Mouse (Mus musculus) MEL (cell line): ENCODE data around the gene Arhgap5. TPM values are rescaled to one million over a fixed set of nuclear protein-coding genes. Genes with fewer than 3 reads are reported as not detected.
A peak's percentile ranks its signal among the peaks of the same experiment; 100 is the strongest.

Experiments used
- DNase-seq: peaks from one replicate; pipeline ENCODE4 v3.0.0; 2011; ENCODE audit warnings: low read depth, low spot score
- H3K27ac ChIP-seq: 2 replicates; pipeline ENCODE4 v1.5.1; 2012; ENCODE audit warnings: low read depth, mild to moderate bottlenecking, control low read depth, low read length, moderate library complexity; ENCODE audit not compliant: control insufficient read depth
- H3K27me3 ChIP-seq, 2 experiments: fragments of 150-350 bp in 1 of 2; sonication (generic) in 1 of 2; 2 replicates each; pipeline ENCODE4 v1.6.1; 2012; ENCODE audit warnings: low read length in 2 of 2, mild to moderate bottlenecking in 2 of 2, improper control_type of control experiment in 1 of 2, moderate library complexity in 1 of 2; ENCODE audit not compliant: insufficient read depth in 2 of 2, control insufficient read depth in 1 of 2
- H3K36me3 ChIP-seq, 2 experiments: 2 replicates each; pipeline ENCODE4 v1.6.1; 2012 to 2014; ENCODE audit warnings: low read length in 2 of 2, improper control_type of control experiment in 1 of 2, inconsistent platforms in 1 of 2, mild to moderate bottlenecking in 1 of 2; ENCODE audit not compliant: insufficient read depth in 2 of 2, control insufficient read depth in 1 of 2
- H3K4me1 ChIP-seq, 2 experiments: fragments of 150-350 bp in 1 of 2; sonication (generic) in 1 of 2; 2 replicates each; pipeline ENCODE4 v1.6.1; 2012; ENCODE audit warnings: low read length in 2 of 2, improper control_type of control experiment in 1 of 2, mild to moderate bottlenecking in 1 of 2; ENCODE audit not compliant: insufficient read depth in 2 of 2, control insufficient read depth in 1 of 2
- H3K4me3 ChIP-seq, 2 experiments: fragments of 150-350 bp in 1 of 2; sonication (generic) in 1 of 2; 2 replicates each; pipeline ENCODE4 v1.5.1; 2012; ENCODE audit warnings: low read depth in 2 of 2, low read length in 2 of 2, mild to moderate bottlenecking in 2 of 2, moderate library complexity in 2 of 2, control low read depth in 1 of 2, improper control_type of control experiment in 1 of 2; ENCODE audit not compliant: control insufficient read depth in 1 of 2, insufficient read depth in 1 of 2
- H3K79me2 ChIP-seq: 2 replicates; pipeline ENCODE4 v1.6.1; 2012; ENCODE audit warnings: mild to moderate bottlenecking, low read length, moderate library complexity; ENCODE audit not compliant: control insufficient read depth, poor library complexity, insufficient read depth
- H3K9ac ChIP-seq: 2 replicates; pipeline ENCODE4 v1.6.1; 2012; ENCODE audit warnings: low read depth, mild to moderate bottlenecking, control low read depth, low read length, moderate library complexity; ENCODE audit not compliant: control insufficient read depth, poor library complexity, severe bottlenecking
- H3K9me3 ChIP-seq: fragments of 150-350 bp; sonication (generic); replicated peaks from 2 replicates; pipeline ENCODE4 v1.6.1; 2012; ENCODE audit warnings: mild to moderate bottlenecking, low read length, improper control_type of control experiment, moderate library complexity; ENCODE audit not compliant: insufficient read depth
- BHLHE40 ChIP-seq: IDR thresholded peaks from 2 replicates; pipeline ENCODE4 v1.6.1; 2012; ENCODE audit warnings: low read depth, mild to moderate bottlenecking, inconsistent platforms, low read length, improper control_type of control experiment, borderline replicate concordance
- CHD2 ChIP-seq: IDR thresholded peaks from 2 replicates; pipeline ENCODE4 v1.6.1; 2011; ENCODE audit warnings: low read length, improper control_type of control experiment
- CTCF ChIP-seq, 3 experiments: IDR thresholded peaks in 2 of 3; conservative IDR thresholded peaks in 1 of 3; 2 replicates each; pipeline ENCODE4 v1.5.1; 2011 to 2012; ENCODE audit warnings: low read length in 3 of 3, low read depth in 2 of 3, mild to moderate bottlenecking in 2 of 3, improper control_type of control experiment in 1 of 3, inconsistent platforms in 1 of 3, mixed read lengths in 1 of 3, moderate library complexity in 1 of 3; ENCODE audit not compliant: control insufficient read depth in 1 of 3, insufficient read depth in 1 of 3, poor library complexity in 1 of 3, severe bottlenecking in 1 of 3
- ELF1 ChIP-seq: IDR thresholded peaks from 2 replicates; pipeline ENCODE4 v1.6.1; 2014; ENCODE audit warnings: low read depth, mild to moderate bottlenecking, inconsistent platforms, low read length, improper control_type of control experiment, moderate library complexity
- EP300 ChIP-seq, 2 experiments: IDR thresholded peaks; 2 replicates each; pipeline ENCODE4 v1.6.1; 2011; ENCODE audit warnings: improper control_type of control experiment in 2 of 2, low read length in 2 of 2, low read depth in 1 of 2, mild to moderate bottlenecking in 1 of 2
- ETS1 ChIP-seq: IDR thresholded peaks from 2 replicates; pipeline ENCODE4 v1.6.1; 2012; ENCODE audit warnings: low read depth, mild to moderate bottlenecking, inconsistent platforms, low read length, improper control_type of control experiment, moderate library complexity
- GATA1 ChIP-seq: IDR thresholded peaks from 2 replicates; pipeline ENCODE4 v1.6.1; 2011; ENCODE audit warnings: low read depth, low read length, improper control_type of control experiment
- HCFC1 ChIP-seq: IDR thresholded peaks from 2 replicates; pipeline ENCODE4 v1.6.1; 2012; ENCODE audit warnings: low read depth, mild to moderate bottlenecking, inconsistent platforms, low read length, improper control_type of control experiment, moderate library complexity
- JUND ChIP-seq: IDR thresholded peaks from 2 replicates; pipeline ENCODE4 v1.6.1; 2011; ENCODE audit warnings: low read depth, mild to moderate bottlenecking, improper control_type of control experiment, low read length
- MAX ChIP-seq: IDR thresholded peaks from 2 replicates; pipeline ENCODE4 v1.6.1; 2011; ENCODE audit warnings: low read length, improper control_type of control experiment
- MAZ ChIP-seq: IDR thresholded peaks from 2 replicates; pipeline ENCODE4 v1.6.1; 2012; ENCODE audit warnings: low read depth, mild to moderate bottlenecking, inconsistent platforms, low read length, improper control_type of control experiment
- MXI1 ChIP-seq: IDR thresholded peaks from 2 replicates; pipeline ENCODE4 v1.6.1; 2011; ENCODE audit warnings: mild to moderate bottlenecking, low read depth, low read length, improper control_type of control experiment
- MYC ChIP-seq: IDR thresholded peaks from 2 replicates; pipeline ENCODE4 v1.6.1; 2011; ENCODE audit warnings: low read depth, mild to moderate bottlenecking, low read length, improper control_type of control experiment, moderate library complexity
- NELFE ChIP-seq: IDR thresholded peaks from 2 replicates; pipeline ENCODE4 v1.6.1; 2011; ENCODE audit warnings: low read depth, low read length, improper control_type of control experiment
- NRF1 ChIP-seq: IDR thresholded peaks from 2 replicates; pipeline ENCODE4 v1.6.1; 2014; ENCODE audit warnings: low read depth, mild to moderate bottlenecking, inconsistent platforms, low read length, improper control_type of control experiment, moderate library complexity; ENCODE audit not compliant: poor library complexity, insufficient read depth, severe bottlenecking
- POLR2A ChIP-seq, 2 experiments: IDR thresholded peaks; 2 replicates each; pipeline ENCODE4 v1.6.1; 2011 to 2012; ENCODE audit warnings: low read length in 2 of 2, mild to moderate bottlenecking in 2 of 2, control low read depth in 1 of 2, improper control_type of control experiment in 1 of 2, low read depth in 1 of 2, moderate library complexity in 1 of 2; ENCODE audit not compliant: control insufficient read depth in 1 of 2, insufficient read depth in 1 of 2, poor library complexity in 1 of 2
- POLR2AphosphoS2 ChIP-seq: IDR thresholded peaks from 2 replicates; pipeline ENCODE4 v1.6.1; 2011; ENCODE audit warnings: low read length, improper control_type of control experiment
- RCOR1 ChIP-seq: IDR thresholded peaks from 2 replicates; pipeline ENCODE4 v1.6.1; 2012; ENCODE audit warnings: low read depth, mild to moderate bottlenecking, inconsistent platforms, low read length, improper control_type of control experiment
- SIN3A ChIP-seq: IDR thresholded peaks from 2 replicates; pipeline ENCODE4 v1.6.1; 2012; ENCODE audit warnings: low read length, improper control_type of control experiment, inconsistent platforms
- TAL1 ChIP-seq: IDR thresholded peaks from 2 replicates; pipeline ENCODE4 v1.6.1; 2012; ENCODE audit warnings: mild to moderate bottlenecking, inconsistent platforms, low read length, moderate library complexity, mixed read lengths
- UBTF ChIP-seq: IDR thresholded peaks from 2 replicates; pipeline ENCODE4 v1.6.1; 2012; ENCODE audit warnings: low read depth, mild to moderate bottlenecking, inconsistent platforms, low read length, improper control_type of control experiment, moderate library complexity, borderline replicate concordance; ENCODE audit not compliant: insufficient read depth
- USF1 ChIP-seq: IDR thresholded peaks from 2 replicates; pipeline ENCODE4 v1.6.1; 2014; ENCODE audit warnings: low read depth, mild to moderate bottlenecking, inconsistent platforms, low read length, improper control_type of control experiment, moderate library complexity
- ZMIZ1 ChIP-seq: IDR thresholded peaks from 2 replicates; pipeline ENCODE4 v1.6.1; 2012; ENCODE audit warnings: low read depth, mild to moderate bottlenecking, inconsistent platforms, low read length, improper control_type of control experiment, moderate library complexity
- ZNF384 ChIP-seq: IDR thresholded peaks from 2 replicates; pipeline ENCODE4 v1.6.1; 2012; ENCODE audit warnings: low read depth, mild to moderate bottlenecking, inconsistent platforms, low read length, improper control_type of control experiment
- polyA plus RNA-seq, 2 experiments: library from polyadenylated mRNA; stranded (reverse) in 1 of 2; unstranded in 1 of 2; fragments of >175 nt in 1 of 2; fragments of >200 nt in 1 of 2; gene quantifications; 2 replicates each; pipeline versions ENCODE4 v1.2.1 to v1.2.4; 2012; ENCODE audit warnings: low replicate concordance in 2 of 2, low read depth in 1 of 2; ENCODE audit not compliant: insufficient read length in 2 of 2, insufficient read depth in 1 of 2, missing spikeins in 1 of 2
- total RNA-seq: library from RNA; depleted of rRNA; stranded (reverse); fragments of 300-350 nt; gene quantifications from 2 replicates; pipeline ENCODE4 v1.2.3, GENCODE M21; 2012; rRNA removed

The Arhgap5 gene
- total and polyA plus RNA-seq, 3 experiments = 10.5 to 108 (median 11.8) TPM

- Histone ChIP-seq H3K4me3 (no peak overlapping the region), H3K9me3 (no peaks in the 10 kb centered on the region), H3K4me1 (peaks cover 19 to 29% of the 10 kb centered on the region in 2 experiments), H3K27ac (no peak overlapping the region), H3K36me3 (peaks cover 0 to 45% of the 10 kb centered on the region in 2 experiments; a peak in 2 of 4 replicates), H3K79me2 (no peaks in the 10 kb centered on the region), H3K9ac (no peak overlapping the region), H3K27me3 (no peaks in the 10 kb centered on the region)
- peak; percentile 77 for DNase-seq
- TF ChIP-seq CTCF (IDR thresholded peaks at IDR 0.05 in 2 of 3, conservative IDR thresholded peaks at IDR 0.05 in 1 of 3; ENCODE audit: control insufficient read depth in 1 of 3, insufficient read depth in 1 of 3, low read depth in 2 of 3, low read length in 3 of 3, poor library complexity in 1 of 3, severe bottlenecking in 1 of 3) (no peak), EP300 (IDR thresholded peaks at IDR 0.05; ENCODE audit: low read depth in 1 of 2, low read length in 2 of 2) (peak; percentile 67 to 78), SIN3A (peak; percentile 53), POLR2A (IDR thresholded peaks at IDR 0.05; ENCODE audit: control insufficient read depth in 1 of 2, insufficient read depth in 1 of 2, low read depth in 1 of 2, low read length in 2 of 2, poor library complexity in 1 of 2) (no peak), MYC (0 out of 2 replicates have a peak, but pooled peaks have one; percentile 38), MXI1 (peak; percentile 43; the same call in 1 of the 2 replicates), ETS1 (peak; percentile 90), ELF1 (no peak), TAL1 (no peak), MAZ (no peak), UBTF (no peak), USF1 (peak; percentile 60), GATA1 (peak; percentile 48), ZNF384 (peak; percentile 87), POLR2AphosphoS2 (no peak), NELFE (no peak), BHLHE40 (peak; percentile 13; the same call in 1 of the 2 replicates), MAX (no peak), NRF1 (no peak), HCFC1 (no peak), ZMIZ1 (no peak), JUND (no peak), RCOR1 (peak; percentile 55; the same call in 1 of the 2 replicates), CHD2 (no peak)
These were observed 115.9 kb downstream of the Arhgap5 start for GRCm38 (mm10) chr12:52619644-52620043.

Other genes with a start within 250 kb of the Arhgap5 start
- under 0.01 TPM in 1 of 2 replicates, not detected in the other for gene Akap6, start 195.4 kb downstream of the Arhgap5 start, total RNA-seq
- gene Akap6, start 195.4 kb downstream of the Arhgap5 start, polyA plus RNA-seq = not detected